Mouse (Mus musculus) limb, embryonic 10.5 days (tissue): ENCODE data around the gene Kel. TPM values are rescaled to one million over a fixed set of nuclear protein-coding genes. Genes with fewer than 3 reads are reported as not detected.

ENCODE experiments used
- DNase-seq: peaks from one replicate; pipeline ENCODE4 v3.0.0-alpha.2; 2017; ENCODE audit warnings: low spot score
- H3K27ac ChIP-seq: fragments of 300-500 bp; sonication (generic); 2 replicates; pipeline ENCODE4 v1.5.1; 2016; ENCODE audit warnings: mild to moderate bottlenecking
- H3K27me3 ChIP-seq: fragments of 300-500 bp; sonication (generic); 2 replicates; pipeline ENCODE4 v1.6.1; 2016; ENCODE audit warnings: low read depth, mild to moderate bottlenecking; ENCODE audit not compliant: poor library complexity, severe bottlenecking
- H3K36me3 ChIP-seq: fragments of 300-500 bp; sonication (generic); 2 replicates; pipeline ENCODE4 v1.6.1; 2016; ENCODE audit warnings: mild to moderate bottlenecking, moderate library complexity
- H3K4me1 ChIP-seq: fragments of 300-500 bp; sonication (generic); 2 replicates; pipeline ENCODE4 v1.6.1; 2016
- H3K4me3 ChIP-seq: fragments of 300-500 bp; sonication (generic); 2 replicates; pipeline ENCODE4 v1.5.1; 2016; ENCODE audit warnings: mild to moderate bottlenecking, moderate library complexity
- H3K9me3 ChIP-seq: fragments of 300-500 bp; sonication (generic); replicated peaks from 2 replicates; pipeline ENCODE4 v1.6.1; 2016; ENCODE audit warnings: mild to moderate bottlenecking
- WGBS: fragments of 180-500 bp; shearing (Covaris S2); methylation state at CpG from one replicate; pipeline ENCODE4 v1.1.7; 2016; 5-methylcytosine and 5-hydroxymethylcytosine counted together
- polyA plus RNA-seq: library from polyadenylated mRNA; unstranded; fragments of >200 nt; fragmentation: Nextera tagmentation; extraction: Ambion mirVana; gene quantifications from 2 replicates; pipeline ENCODE4 v1.2.1, GENCODE M21; 2016

Gene Kel
- polyA plus RNA-seq, 1 experiment from 2014 or later = 7.0 TPM

DNA sequence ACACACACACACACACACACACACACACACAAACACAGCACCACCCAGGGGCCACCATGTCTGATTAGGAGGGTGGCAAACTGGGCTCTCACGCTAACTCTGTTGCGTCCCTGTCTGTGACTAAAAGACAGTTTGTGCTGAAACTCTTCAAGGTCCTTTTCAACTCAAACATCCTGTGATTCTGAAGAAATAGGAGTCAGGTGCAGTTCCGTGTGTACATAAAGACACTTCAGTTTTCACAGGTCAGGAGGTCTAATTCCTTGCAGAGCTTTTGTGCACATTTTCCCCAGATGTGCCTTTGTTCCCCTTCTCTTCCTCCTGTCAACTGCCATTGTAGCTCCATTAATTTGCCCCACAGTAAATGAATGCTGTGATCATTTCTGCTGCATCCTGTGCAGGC lies 63.7 kb downstream of the Kel start:
- no peaks in the 10 kb centered on the region for H3K36me3 ChIP-seq
- H3K4me1 ChIP-seq = no peaks in the 10 kb centered on the region
- H3K27ac ChIP-seq = no peak overlapping the region
- H3K9me3 ChIP-seq = no peaks in the 10 kb centered on the region
- WGBS = 65% methylated on average over 3 of the region's 3 CpGs
- no peaks in the 10 kb centered on the region for H3K27me3 ChIP-seq
- H3K4me3 ChIP-seq = no peak overlapping the region
- no peak for DNase-seq

DNA sequence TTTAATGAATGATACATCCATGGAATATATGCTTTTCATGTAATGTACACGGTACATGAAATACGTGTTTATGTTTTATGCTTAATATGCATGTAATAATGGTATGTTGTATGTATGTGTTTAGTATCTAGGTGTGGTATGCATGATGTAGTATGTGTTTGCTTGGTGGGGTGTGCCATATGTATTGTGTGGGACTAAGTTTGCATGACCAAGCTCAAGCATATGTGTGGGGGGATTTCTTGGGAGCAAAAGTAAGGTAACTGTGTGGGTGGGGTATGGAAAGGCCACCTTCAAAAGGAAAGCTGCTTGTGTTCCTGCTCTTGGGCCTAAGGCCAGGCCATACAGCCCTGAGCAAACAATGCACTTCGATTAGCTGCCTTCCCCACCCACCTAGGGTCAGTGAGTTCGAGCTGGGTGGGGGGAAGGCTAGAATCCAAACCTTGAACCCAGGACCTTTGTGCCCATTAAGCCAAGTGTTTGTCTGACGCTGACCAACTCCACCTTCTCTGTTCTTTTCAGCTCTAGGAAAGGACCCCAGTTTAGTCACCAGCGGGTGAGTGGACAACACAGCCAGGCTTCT lies 66.1 kb downstream of the Kel start:
- Histone ChIP-seq H3K27ac (no peak overlapping the region), H3K4me3 (no peak overlapping the region), H3K36me3 (no peaks in the 10 kb centered on the region), H3K27me3 (no peaks in the 10 kb centered on the region), H3K9me3 (no peaks in the 10 kb centered on the region), H3K4me1 (no peaks in the 10 kb centered on the region)
- DNase-seq = no peak
- WGBS = 81% methylated on average over 6 of the region's 6 CpGs

DNA sequence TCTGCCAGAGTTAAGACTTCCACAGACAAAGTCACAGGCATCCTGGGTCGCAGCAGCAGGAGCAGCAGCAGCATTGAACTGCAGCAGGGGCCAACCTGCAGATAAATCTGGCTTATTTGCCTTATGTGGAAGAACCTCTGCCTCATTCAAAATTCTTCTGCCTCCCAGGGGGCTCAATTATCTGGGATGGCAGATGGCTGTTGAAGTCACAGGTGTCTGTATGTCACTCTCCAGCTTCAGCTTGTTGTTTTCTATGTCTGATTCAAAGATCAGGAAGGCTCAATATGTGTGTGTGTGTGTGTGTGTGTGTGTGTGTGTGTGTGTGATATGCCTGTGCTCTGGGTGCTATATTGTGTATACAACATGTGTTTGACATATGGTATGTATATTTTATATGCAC lies 66.7 kb downstream of the Kel start:
- Histone ChIP-seq H3K27me3 (no peaks in the 10 kb centered on the region), H3K4me1 (no peaks in the 10 kb centered on the region), H3K36me3 (no peaks in the 10 kb centered on the region), H3K4me3 (no peak overlapping the region), H3K27ac (no peak overlapping the region), H3K9me3 (no peaks in the 10 kb centered on the region)
- 27% methylated on average over 1 of the region's 1 CpGs for WGBS
- no peak for DNase-seq

Other genes starting within 250 kb of the Kel start
- gene Prss1, start 245.4 kb downstream of the Kel start, polyA plus RNA-seq = not detected in 2 replicates
- not detected in 2 replicates for gene Prss2, start 182.6 kb downstream of the Kel start, polyA plus RNA-seq
- 15.1 and 19.1 TPM in 2 replicates for gene Ephb6, start 98.9 kb downstream of the Kel start, polyA plus RNA-seq
- 0.21 and 0.31 TPM in 2 replicates for gene Trpv6, start 67.9 kb downstream of the Kel start, polyA plus RNA-seq
- not detected in 2 replicates for gene Trpv5, start 23.6 kb downstream of the Kel start, polyA plus RNA-seq
- gene Llcfc1, start 19.9 kb downstream of the Kel start, polyA plus RNA-seq = not detected in 2 replicates
- not detected in 2 replicates for gene Olfr459, start 70.8 kb upstream of the Kel start, polyA plus RNA-seq
- not detected in 2 replicates for gene Pip, start 143.2 kb upstream of the Kel start, polyA plus RNA-seq
- gene Sval2, start 148.7 kb upstream of the Kel start, polyA plus RNA-seq = not detected in 2 replicates
- gene Sval1, start 247.3 kb upstream of the Kel start, polyA plus RNA-seq = not detected in 2 replicates